Mouse (Mus musculus): ENCODE measurements around the gene Sox18. TPM values are rescaled to one million over a fixed set of nuclear protein-coding genes. Genes with fewer than 3 reads are reported as not detected.

The Sox18 gene
- polyA plus RNA-seq, 1 experiment, result 5.5 TPM

DNA sequence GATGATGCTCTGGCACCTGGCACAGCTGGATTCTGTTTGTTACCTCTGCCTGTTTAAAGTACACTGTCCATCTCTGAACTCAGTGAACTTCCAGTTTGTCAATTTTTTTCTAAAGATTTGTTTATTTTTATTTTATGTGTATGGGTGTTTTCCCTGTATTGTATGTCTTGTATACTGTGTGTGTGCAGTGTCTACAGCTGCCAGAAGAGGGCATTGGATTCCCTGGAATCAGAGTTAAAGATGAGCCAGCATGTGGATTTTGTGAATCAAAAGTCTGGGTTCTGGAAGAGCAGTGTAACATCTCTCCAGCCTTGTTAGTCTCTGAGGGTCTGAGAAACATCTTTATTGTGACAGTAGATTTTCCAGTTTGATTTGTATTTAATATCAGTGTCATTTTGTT lies 48.0 kb downstream of the Sox18 start:
- no peak overlapping the region for H3K4me3 ChIP-seq (ENCODE audit: control insufficient read depth, low read depth, low read length)

More for the DNA sequence above, 48.0 kb downstream of the Sox18 start:
- no peak overlapping the region for H3K27ac ChIP-seq (ENCODE audit: control insufficient read depth, insufficient read depth, low read depth, low read length)
- H3K36me3 ChIP-seq (ENCODE audit: control insufficient read depth, insufficient read depth, low read length), result no peaks in the 10 kb centered on the region; the same call in 1 of the 2 replicates
- TF ChIP-seq POLR2A (IDR thresholded peaks at IDR 0.05; ENCODE audit: control insufficient read depth, low read depth, low read length), result no peak
- TF ChIP-seq CTCF (IDR thresholded peaks at IDR 0.05; ENCODE audit: control insufficient read depth, insufficient read depth, insufficient replicate concordance, low read depth, low read length), result no peak
- no peaks in the 10 kb centered on the region for H3K27me3 ChIP-seq (ENCODE audit: control insufficient read depth, insufficient read depth, low read length)
- no peaks in the 10 kb centered on the region for H3K4me1 ChIP-seq (ENCODE audit: control insufficient read depth, insufficient read depth, low read length)

Other genes starting within 250 kb of the Sox18 start
- gene Zbtb46, start 212.2 kb downstream of the Sox18 start, polyA plus RNA-seq (2012; rRNA removed), result 8.3 and 10.1 TPM in 2 replicates
- gene Abhd16b, start 178.4 kb downstream of the Sox18 start, polyA plus RNA-seq (2012; rRNA removed), result 141 and 146 TPM in 2 replicates
- 17.4 and 17.5 TPM in 2 replicates for gene Tpd52l2, start 174.5 kb downstream of the Sox18 start, polyA plus RNA-seq (2012; rRNA removed)
- 16.6 and 19.8 TPM in 2 replicates for gene Dnajc5, start 151.2 kb downstream of the Sox18 start, polyA plus RNA-seq (2012; rRNA removed)
- 44.4 and 44.5 TPM in 2 replicates for gene Uckl1, start 86.7 kb downstream of the Sox18 start, polyA plus RNA-seq (2012; rRNA removed)
- gene Prpf6, start 79.8 kb downstream of the Sox18 start, polyA plus RNA-seq (2012; rRNA removed), result 19.5 and 20.1 TPM in 2 replicates
- 83.2 and 90.6 TPM in 2 replicates for gene Zfp512b, start 78.8 kb downstream of the Sox18 start, polyA plus RNA-seq (2012; rRNA removed)
- 61.7 and 61.8 TPM in 2 replicates for gene Samd10, start 72.4 kb downstream of the Sox18 start, polyA plus RNA-seq (2012; rRNA removed)
- 0.16 TPM in 1 of 2 replicates, not detected in the other for gene Gm29797, start 14.6 kb downstream of the Sox18 start, polyA plus RNA-seq (2012; rRNA removed)
- gene Tcea2, start 8.7 kb upstream of the Sox18 start, polyA plus RNA-seq (2012; rRNA removed), result 577 and 632 TPM in 2 replicates
- gene Rgs19, start 22.3 kb upstream of the Sox18 start, polyA plus RNA-seq (2012; rRNA removed), result 25.7 and 28.2 TPM in 2 replicates
- gene Lkaaear1, start 26.8 kb upstream of the Sox18 start, polyA plus RNA-seq (2012; rRNA removed), result 409 and 417 TPM in 2 replicates
- 5.4 and 5.9 TPM in 2 replicates for gene Oprl1, start 43.4 kb upstream of the Sox18 start, polyA plus RNA-seq (2012; rRNA removed)
- 2.9 and 5.3 TPM in 2 replicates for gene Myt1, start 91.7 kb upstream of the Sox18 start, polyA plus RNA-seq (2012; rRNA removed)
- 24.7 and 25.5 TPM in 2 replicates for gene Pcmtd2, start 166.2 kb upstream of the Sox18 start, polyA plus RNA-seq (2012; rRNA removed)
- gene Polr3k, start 192.7 kb upstream of the Sox18 start, polyA plus RNA-seq (2012; rRNA removed), result 6.6 and 7.2 TPM in 2 replicates

Data from testis, adult 2 months (tissue).